Mouse (Mus musculus): Measurements from ENCODE around the gene Pard3b. TPM values are rescaled to one million over a fixed set of nuclear protein-coding genes. Genes with fewer than 3 reads are reported as not detected.

Gene Pard3b
- polyA plus RNA-seq, 1 experiment = 5.6 TPM

GRCm38 (mm10) chr1:62433891-62434290 is 795.3 kb downstream of the Pard3b start:
- Histone ChIP-seq H3K9me3 (no peaks in the 10 kb centered on the region), H3K4me1 (peaks cover 3% of the 10 kb centered on the region; the same call in 1 of the 2 replicates), H3K27me3 (replicated peaks) (no peaks in the 10 kb centered on the region), H3K4me3 (replicated peaks) (no peak overlapping the region), H3K36me3 (replicated peaks; ENCODE audit: low read length) (no peaks in the 10 kb centered on the region)
- TF ChIP-seq FLI1 (IDR thresholded peaks at IDR 0.05; ENCODE audit: low read length) (no peak), GATA1 (IDR thresholded peaks at IDR 0.05; ENCODE audit: borderline replicate concordance, low read length) (no peak)

- Histone ChIP-seq H3K27me3 (replicated peaks) (no peaks in the 10 kb centered on the region), H3K4me3 (replicated peaks) (no peak overlapping the region), H3K36me3 (replicated peaks; ENCODE audit: low read length) (no peaks in the 10 kb centered on the region), H3K9me3 (no peaks in the 10 kb centered on the region), H3K4me1 (peaks cover 3% of the 10 kb centered on the region; the same call in 1 of the 2 replicates)
- TF ChIP-seq GATA1 (IDR thresholded peaks at IDR 0.05; ENCODE audit: borderline replicate concordance, low read length) = no peak
- TF ChIP-seq FLI1 (IDR thresholded peaks at IDR 0.05; ENCODE audit: low read length) = no peak
These were observed 797.2 kb downstream of the Pard3b start for GRCm38 (mm10) chr1:62435844-62436243.

DNA sequence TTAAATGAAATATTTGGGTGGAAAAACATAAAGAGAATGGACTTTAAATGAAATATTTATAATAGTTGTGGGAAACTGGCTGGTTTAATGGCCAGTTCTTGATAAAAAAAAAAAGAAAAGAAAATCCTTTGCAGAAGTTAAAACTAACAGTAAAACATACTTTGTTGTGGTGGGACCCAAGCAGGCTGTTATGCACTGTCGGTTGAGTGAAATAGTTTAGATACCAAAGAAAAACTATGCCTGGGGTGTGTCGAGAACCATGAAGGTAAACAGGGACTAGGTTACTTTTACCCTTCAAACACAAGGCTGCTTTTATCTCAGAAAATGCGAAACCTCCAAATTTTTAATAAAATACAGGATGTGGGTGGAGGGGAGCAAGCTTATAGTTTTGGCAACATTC is 797.7 kb downstream of the Pard3b start:
- H3K27me3 ChIP-seq (replicated peaks) = no peaks in the 10 kb centered on the region
- H3K4me3 ChIP-seq (replicated peaks) = no peak overlapping the region

GRCm38 (mm10) chr1:62437493-62437892 is 798.9 kb downstream of the Pard3b start:
- Histone ChIP-seq H3K4me3 (replicated peaks) (no peak overlapping the region), H3K4me1 (peaks cover 3% of the 10 kb centered on the region; the same call in 1 of the 2 replicates), H3K36me3 (replicated peaks; ENCODE audit: low read length) (no peaks in the 10 kb centered on the region), H3K27me3 (replicated peaks) (no peaks in the 10 kb centered on the region), H3K9me3 (no peaks in the 10 kb centered on the region)
- TF ChIP-seq FLI1 (IDR thresholded peaks at IDR 0.05; ENCODE audit: low read length) (no peak), GATA1 (IDR thresholded peaks at IDR 0.05; ENCODE audit: borderline replicate concordance, low read length) (no peak)

More for the DNA sequence above, 797.7 kb downstream of the Pard3b start:
- H3K4me1 ChIP-seq = peaks cover 3% of the 10 kb centered on the region; the same call in 1 of the 2 replicates
- no peaks in the 10 kb centered on the region for H3K9me3 ChIP-seq
- no peaks in the 10 kb centered on the region for H3K36me3 ChIP-seq (replicated peaks; ENCODE audit: low read length)
- no peak for TF ChIP-seq GATA1 (IDR thresholded peaks at IDR 0.05; ENCODE audit: borderline replicate concordance, low read length)
- TF ChIP-seq FLI1 (IDR thresholded peaks at IDR 0.05; ENCODE audit: low read length) = no peak

DNA sequence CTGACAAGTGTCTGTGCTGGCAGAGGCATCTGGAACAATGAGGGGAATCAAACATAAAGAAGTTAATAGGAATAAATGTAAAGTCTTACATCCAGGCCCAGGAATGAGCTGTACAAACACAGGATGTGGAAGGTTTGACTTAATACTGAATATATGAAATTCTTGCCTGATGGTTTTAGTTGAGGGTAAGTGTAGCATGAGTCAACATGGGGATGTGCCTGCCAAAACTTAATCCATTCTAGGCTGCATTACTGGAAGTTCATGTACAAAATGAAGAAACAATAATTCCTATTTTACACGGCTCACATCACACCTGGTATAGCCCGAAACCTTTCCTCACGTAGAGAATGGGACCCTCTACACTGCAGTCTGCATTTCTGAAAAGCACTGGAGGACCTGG is 805.8 kb downstream of the Pard3b start:
- no peaks in the 10 kb centered on the region for H3K9me3 ChIP-seq
- TF ChIP-seq FLI1 (IDR thresholded peaks at IDR 0.05; ENCODE audit: low read length) = no peak
- TF ChIP-seq GATA1 (IDR thresholded peaks at IDR 0.05; ENCODE audit: borderline replicate concordance, low read length) = no peak
- H3K27me3 ChIP-seq (replicated peaks) = no peaks in the 10 kb centered on the region
- H3K36me3 ChIP-seq (replicated peaks; ENCODE audit: low read length) = no peaks in the 10 kb centered on the region
- no peak overlapping the region for H3K4me3 ChIP-seq (replicated peaks)
- peaks cover under 1% of the 10 kb centered on the region; the same call in 1 of the 2 replicates for H3K4me1 ChIP-seq

DNA sequence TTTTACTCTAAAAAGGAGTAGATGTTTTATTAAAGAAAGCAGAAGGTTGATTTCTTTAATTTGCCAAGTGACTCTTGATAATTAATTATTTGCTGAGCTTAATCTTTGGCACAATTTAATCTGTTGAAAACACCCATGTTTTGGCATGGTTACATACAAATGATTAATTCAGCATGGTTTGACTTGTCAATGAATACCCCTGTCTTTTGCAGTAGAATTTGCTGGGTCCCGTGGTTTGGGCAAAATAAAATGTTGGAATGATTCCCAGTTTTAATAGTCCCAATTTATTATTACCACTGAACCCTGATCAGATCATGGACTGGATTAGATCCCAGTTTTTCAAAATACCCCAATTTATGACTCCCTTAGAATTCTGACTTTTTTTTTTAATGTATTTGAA is 808.2 kb downstream of the Pard3b start:
- peaks cover 3% of the 10 kb centered on the region; the same call in 1 of the 2 replicates for H3K4me1 ChIP-seq
- H3K27me3 ChIP-seq (replicated peaks) = no peaks in the 10 kb centered on the region
- H3K9me3 ChIP-seq = no peaks in the 10 kb centered on the region
- H3K36me3 ChIP-seq (replicated peaks; ENCODE audit: low read length) = no peaks in the 10 kb centered on the region
- no peak overlapping the region for H3K4me3 ChIP-seq (replicated peaks)
- no peak for TF ChIP-seq FLI1 (IDR thresholded peaks at IDR 0.05; ENCODE audit: low read length)
- no peak for TF ChIP-seq GATA1 (IDR thresholded peaks at IDR 0.05; ENCODE audit: borderline replicate concordance, low read length)

- H3K4me1 ChIP-seq = peaks cover 3% of the 10 kb centered on the region; the same call in 1 of the 2 replicates
- H3K9me3 ChIP-seq = no peaks in the 10 kb centered on the region
- no peak for TF ChIP-seq GATA1 (IDR thresholded peaks at IDR 0.05; ENCODE audit: borderline replicate concordance, low read length)
- TF ChIP-seq FLI1 (IDR thresholded peaks at IDR 0.05; ENCODE audit: low read length) = no peak
- H3K36me3 ChIP-seq (replicated peaks; ENCODE audit: low read length) = no peaks in the 10 kb centered on the region
- H3K4me3 ChIP-seq (replicated peaks) = no peak overlapping the region
- no peaks in the 10 kb centered on the region for H3K27me3 ChIP-seq (replicated peaks)
These were observed 810.7 kb downstream of the Pard3b start for GRCm38 (mm10) chr1:62449193-62449875.

DNA sequence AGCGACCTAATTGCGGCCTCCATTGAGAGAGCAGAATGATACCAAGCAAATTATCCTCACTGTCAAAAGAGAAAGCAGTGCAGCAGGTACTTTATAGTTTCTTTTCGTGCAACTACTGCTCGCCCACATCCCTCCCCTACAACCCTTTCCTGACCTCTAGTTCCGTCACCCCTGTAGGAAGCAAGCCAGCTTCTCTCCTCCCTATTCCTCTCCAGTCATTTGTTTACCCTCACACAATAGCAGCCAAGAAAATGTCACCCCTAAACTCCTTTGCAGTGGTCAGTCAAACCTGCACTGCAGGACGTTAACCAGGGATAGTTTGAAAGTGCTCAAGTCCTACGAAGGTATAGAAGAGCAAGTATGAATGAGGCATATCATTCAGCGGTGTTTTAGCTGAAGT is 826.9 kb downstream of the Pard3b start:
- H3K9me3 ChIP-seq = no peaks in the 10 kb centered on the region
- no peak overlapping the region for H3K4me3 ChIP-seq (replicated peaks)
- no peaks in the 10 kb centered on the region for H3K36me3 ChIP-seq (replicated peaks; ENCODE audit: low read length)
- peaks cover 20% of the 10 kb centered on the region for H3K4me1 ChIP-seq
- TF ChIP-seq FLI1 (IDR thresholded peaks at IDR 0.05; ENCODE audit: low read length) (no peak), GATA1 (IDR thresholded peaks at IDR 0.05; ENCODE audit: borderline replicate concordance, low read length) (no peak)
- no peaks in the 10 kb centered on the region for H3K27me3 ChIP-seq (replicated peaks)

DNA sequence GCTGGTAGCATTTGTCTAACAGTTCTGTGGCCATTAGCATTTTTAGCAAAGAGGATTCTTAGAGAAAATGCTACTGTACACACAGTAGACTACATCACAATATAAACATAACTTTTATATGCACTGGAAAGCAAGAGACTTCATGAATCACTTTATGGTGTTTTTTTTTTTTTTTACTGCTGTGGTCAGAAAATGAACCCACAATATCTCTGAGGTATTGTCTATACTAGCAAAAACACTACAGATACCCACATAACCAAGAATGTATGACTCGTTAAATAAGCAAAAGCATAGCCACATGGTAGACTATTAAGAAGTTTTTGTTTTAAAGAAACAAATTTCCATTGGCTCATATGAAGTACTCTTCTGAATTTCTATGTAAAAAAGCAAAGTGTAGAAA is 827.9 kb downstream of the Pard3b start:
- TF ChIP-seq GATA1 (IDR thresholded peaks at IDR 0.05; ENCODE audit: borderline replicate concordance, low read length) (no peak), FLI1 (IDR thresholded peaks at IDR 0.05; ENCODE audit: low read length) (no peak)
- Histone ChIP-seq H3K9me3 (no peaks in the 10 kb centered on the region), H3K36me3 (replicated peaks; ENCODE audit: low read length) (no peaks in the 10 kb centered on the region), H3K4me3 (replicated peaks) (no peak overlapping the region), H3K27me3 (replicated peaks) (no peaks in the 10 kb centered on the region), H3K4me1 (peaks cover 13% of the 10 kb centered on the region)

DNA sequence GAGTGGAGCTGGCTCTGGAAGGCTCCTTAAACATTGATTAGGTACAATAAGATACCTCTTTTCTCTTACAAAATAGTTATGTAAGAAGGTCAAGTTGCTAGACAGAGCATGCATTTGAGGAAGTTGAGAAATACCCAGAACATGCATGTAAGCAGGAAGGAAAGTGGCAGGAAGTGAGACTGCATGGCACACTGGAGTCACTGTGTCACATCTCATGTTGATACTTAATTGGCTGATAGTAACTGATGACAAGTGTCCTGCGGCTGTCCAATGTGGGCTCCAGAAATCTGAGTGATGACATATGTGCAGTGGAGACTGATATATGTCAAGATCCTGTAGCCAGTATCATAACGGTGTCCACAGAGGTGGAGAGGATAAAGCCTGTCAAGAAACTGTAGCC is 844.4 kb downstream of the Pard3b start:
- Histone ChIP-seq H3K4me1 (peaks cover 4% of the 10 kb centered on the region; the same call in 1 of the 2 replicates), H3K36me3 (replicated peaks; ENCODE audit: low read length) (peaks cover 10% of the 10 kb centered on the region), H3K4me3 (replicated peaks) (no peak overlapping the region), H3K9me3 (peaks cover 3% of the 10 kb centered on the region; the same call in 1 of the 2 replicates), H3K27me3 (replicated peaks) (no peaks in the 10 kb centered on the region)
- no peak for TF ChIP-seq GATA1 (IDR thresholded peaks at IDR 0.05; ENCODE audit: borderline replicate concordance, low read length)
- TF ChIP-seq FLI1 (IDR thresholded peaks at IDR 0.05; ENCODE audit: low read length) = no peak

Data from megakaryocyte, embryonic 14.5 days (primary cell).